Mouse (Mus musculus): ENCODE measurements at regions not wholly inside any gene's neighbourhood (a gene's known extent, or its start where the extent isn't known, plus 50 kb on each side); places are given as distances from the start of the nearest gene placed in this dataset.
"Not testable (repeated sequence)": the region's sequence is repeated elsewhere in the genome, so short reads cannot be mapped to it uniquely, and the experiment has no call there.

- not testable (repeated sequence) for TF ChIP-seq CTCF, EP300 (IDR thresholded peaks at IDR 0.05; ENCODE audit: low read depth)
Observed at GRCm38 (mm10) chr2:18460281-18460680, 67.7 kb upstream of the Dnajc1 start.
